Mouse (Mus musculus): ENCODE measurements around the gene Magi1. TPM values are rescaled to one million over a fixed set of nuclear protein-coding genes. Genes with fewer than 3 reads are reported as not detected.
A peak's percentile ranks its signal among the peaks of the same experiment; 100 is the strongest.
"Not testable (repeated sequence)": the region's sequence is repeated elsewhere in the genome, so short reads cannot be mapped to it uniquely, and the experiment has no call there.

Gene Magi1
- total RNA-seq, 2 experiments from 2014 or later = 47.1 to 52.9 TPM

DNA sequence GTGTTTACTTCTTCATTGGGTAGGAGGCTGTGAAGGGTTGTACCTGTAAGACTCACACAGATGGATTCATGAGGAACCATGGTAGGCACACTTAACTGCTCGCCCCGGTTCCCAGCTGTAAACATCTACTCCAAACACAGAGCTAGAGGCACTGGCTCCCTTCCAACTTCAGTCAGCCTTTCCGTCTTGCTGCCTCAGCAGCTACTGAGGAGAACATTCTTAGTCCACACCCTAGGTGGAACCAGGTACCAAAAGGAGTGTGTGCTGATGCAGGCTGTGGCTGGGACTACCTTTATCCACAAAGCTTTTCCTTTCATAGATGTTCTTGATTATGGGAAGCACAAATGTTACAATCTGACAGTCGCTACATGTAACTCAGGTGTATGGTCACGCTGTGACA lies 585.8 kb downstream of the Magi1 start:
- DNase-seq (ENCODE audit: low spot score in 2 of 2) = no peak

DNA sequence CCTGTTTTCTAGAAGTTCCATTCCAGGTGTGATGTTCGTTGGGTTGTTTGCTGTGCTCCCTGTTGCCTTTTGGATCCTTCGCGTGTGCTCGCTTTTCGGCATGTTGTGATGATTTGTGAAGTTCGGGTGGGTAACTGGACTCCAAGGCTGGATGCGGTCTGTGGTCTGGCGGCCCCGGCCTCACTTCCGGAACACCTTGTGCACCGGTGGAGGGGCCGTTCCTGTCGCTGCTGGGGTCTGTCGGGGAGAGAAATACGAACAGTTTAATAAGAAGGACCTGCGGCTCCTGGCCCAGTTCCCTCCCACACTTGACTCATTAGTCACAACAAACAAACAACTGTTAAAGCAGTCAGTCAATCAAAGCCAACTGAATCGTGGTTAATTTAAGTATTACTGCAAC lies 605.0 kb downstream of the Magi1 start:
- DNase-seq (ENCODE audit: low spot score in 2 of 2) = no peak

DNA sequence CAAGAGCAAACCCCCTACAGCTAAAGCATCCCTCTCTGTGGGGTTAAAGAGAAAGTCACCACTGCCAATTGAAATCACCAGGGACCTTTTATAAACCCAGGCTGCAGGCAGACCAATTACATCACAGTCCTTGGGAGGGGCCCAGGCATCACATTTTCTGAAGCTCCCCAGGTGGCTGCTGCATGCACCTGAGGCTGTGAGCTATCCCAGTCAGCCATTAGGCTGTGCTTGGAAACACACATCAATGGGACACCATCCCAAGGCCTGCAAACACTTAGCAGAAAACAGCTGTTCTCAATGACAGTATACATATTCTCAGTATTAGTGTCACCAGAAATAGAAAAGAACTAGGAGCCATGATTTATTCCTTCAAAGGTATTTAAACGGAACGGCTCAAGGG lies 617.0 kb downstream of the Magi1 start:
- no peak for DNase-seq (ENCODE audit: low spot score in 2 of 2)

DNA sequence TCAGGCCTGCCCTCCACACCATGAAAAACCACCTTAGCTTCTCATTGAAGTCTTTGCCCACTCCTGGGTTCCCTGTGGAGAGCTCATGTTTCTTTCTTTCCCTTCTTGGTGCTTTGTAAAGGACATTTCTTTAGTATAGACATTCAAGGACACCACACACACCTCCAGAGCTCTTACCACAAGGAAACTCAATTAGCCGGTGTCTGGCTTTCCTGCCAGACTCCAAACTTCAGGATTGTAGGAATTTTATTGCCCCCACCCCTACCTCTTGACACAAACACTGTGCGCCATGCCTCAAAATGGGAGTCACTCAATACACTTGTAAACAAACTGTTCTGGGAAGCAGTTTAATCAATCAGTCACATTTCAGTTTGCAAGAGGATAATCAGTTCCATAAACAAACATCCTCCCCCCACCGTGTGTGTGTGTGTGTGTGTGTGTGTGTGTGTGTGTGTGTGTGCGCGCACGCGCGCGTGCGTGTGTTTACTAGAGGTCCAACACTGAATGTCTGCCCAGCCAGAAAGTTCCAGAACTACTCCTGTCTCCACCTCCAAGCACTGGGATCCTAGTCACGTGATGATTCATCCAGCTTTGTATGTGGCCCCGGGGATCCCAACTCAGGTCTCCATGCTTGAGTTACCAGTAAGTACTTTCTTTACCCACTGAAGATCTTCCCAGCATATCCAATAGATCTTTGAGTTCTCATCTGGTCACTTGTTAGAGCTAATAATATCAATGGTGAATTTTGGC lies 618.5 kb downstream of the Magi1 start:
- DNase-seq (ENCODE audit: low spot score in 2 of 2) = no peak

DNA sequence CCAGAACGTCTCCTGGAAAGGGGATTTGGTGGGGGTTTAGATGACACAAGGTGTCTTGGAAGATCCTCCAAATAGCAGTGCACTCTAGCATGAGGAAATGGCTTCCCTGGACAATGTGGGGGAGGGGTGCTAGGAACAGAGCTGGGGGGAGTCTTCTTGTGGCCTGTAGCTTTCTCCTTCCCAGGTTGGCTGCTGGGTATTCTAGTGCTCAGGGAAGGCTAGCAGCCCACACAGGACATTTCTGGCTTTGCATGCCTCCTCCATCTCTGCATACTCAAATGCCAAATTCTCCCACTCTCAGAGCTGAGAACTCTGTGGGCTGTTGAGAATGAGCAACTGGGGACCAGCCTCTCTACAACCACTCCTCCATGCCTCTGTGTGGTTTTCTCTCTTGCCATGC lies 622.6 kb downstream of the Magi1 start:
- DNase-seq (ENCODE audit: low spot score in 2 of 2) = peak in 1 of 2 experiments; percentile 10

DNA sequence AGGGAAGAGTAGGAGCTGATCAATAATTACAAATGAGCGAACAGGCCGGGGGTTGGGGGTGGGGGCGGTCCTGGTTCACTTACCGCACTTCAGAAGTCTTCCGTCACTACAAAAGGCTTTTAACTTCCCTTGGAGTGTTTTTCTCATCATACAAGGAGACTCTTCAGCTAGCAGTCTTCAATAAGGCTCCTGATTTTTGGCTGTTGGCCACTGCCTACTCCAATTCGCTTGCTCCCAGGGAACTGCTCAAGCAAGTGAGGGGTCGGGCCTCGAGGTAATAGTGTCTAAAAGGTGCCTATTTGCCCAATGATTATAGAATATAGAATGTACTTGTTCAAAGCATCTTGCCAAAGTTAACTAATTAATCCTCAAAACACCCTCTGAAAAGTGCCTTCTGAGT lies 624.2 kb downstream of the Magi1 start:
- no peak for DNase-seq (ENCODE audit: low spot score in 2 of 2)

DNA sequence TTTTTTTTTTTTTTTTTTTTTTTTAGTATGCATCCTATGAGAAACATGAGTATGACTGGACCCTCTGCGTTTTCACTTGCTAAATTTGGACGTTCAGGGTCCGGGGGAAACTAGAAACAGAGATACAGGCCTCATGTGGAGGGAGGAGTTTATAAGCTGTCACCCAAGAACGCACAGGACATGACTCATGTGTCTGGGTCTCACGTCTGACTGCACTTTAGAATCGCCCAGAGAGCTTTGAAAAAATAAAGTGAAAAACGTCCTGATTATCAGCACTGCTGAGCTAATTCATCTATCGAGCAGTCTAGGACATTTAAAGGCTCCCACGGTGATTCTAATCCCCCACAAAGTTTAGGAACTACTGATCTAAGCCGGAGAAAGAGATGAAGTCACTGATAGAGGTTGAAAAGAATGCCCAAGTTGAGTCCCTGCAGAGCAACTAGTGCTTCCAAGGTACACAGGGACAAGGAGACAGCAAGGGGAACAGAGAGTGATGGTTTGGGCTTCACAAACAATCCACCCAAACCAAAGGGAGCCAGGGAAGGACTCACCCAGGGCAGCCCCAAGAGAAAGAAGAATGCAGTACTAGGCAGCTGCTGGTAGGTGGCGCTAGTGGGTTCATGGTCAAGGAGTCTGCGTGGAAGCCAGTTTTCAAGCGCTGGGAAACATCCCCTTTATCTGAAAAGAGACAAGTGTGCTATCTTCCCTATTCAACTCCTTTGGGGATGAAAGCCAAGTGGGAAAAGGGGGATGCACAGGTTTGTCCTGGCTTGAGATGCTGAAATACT lies 626.3 kb downstream of the Magi1 start:
- DNase-seq (ENCODE audit: low spot score in 2 of 2) = peak; percentile 40 to 49

DNA sequence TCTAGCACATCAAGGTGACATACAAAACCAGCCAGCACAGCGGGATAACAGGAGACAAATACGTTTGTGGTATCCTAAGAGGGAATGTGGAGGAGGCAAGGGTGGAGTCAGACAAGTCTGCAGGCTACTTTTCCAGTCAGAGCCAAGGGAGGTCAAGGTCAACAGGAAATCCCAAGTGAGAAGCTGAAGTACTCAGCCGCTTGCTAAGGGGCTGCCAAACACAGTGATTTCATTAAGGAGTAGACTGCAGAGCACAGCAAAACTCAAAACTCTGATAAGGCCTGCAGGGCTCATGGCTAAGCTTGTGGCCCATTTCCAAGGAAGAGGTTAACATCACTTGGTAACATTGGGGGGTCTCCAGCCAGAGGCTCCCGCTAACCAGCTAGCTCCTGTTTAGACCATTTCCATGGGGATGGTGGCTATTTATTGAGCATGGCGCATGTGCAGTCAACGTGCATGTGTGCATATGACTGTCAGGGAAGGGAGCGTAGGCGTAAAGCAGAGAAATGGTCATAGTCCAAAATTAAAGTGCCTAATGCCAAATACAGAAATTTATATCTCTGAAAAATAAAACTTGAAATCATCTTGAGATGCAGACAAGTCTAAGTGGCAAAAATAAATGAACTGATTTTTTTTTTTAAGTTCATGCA lies 635.0 kb downstream of the Magi1 start:
- no peak for DNase-seq (ENCODE audit: low spot score in 2 of 2)

DNA sequence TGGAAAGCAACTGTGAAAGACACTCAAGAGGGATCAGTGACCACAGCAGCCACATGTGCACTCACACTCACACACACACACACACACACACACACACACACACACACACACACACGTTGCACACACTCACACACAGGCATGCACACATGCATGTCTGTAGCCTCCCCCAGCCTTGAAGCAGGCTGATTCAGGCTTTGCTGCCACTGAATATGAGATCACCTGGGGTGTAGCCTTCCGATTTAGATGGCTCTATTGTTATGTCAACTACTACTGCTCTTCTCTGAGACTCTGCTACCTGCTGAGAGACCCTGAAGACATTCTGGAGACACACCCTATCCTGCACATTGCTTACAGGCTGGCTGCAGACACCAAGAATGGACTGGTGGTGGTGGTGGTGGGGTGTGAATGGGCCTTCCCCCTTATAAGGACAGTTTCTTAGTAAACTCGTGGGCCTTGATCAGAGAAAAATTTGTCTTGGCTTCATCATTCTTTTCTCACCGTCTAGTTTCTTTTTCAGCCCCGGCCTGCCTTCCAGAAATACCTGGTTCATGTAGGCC lies 653.9 kb downstream of the Magi1 start:
- not testable (repeated sequence) for DNase-seq (ENCODE audit: low spot score in 2 of 2)

DNA sequence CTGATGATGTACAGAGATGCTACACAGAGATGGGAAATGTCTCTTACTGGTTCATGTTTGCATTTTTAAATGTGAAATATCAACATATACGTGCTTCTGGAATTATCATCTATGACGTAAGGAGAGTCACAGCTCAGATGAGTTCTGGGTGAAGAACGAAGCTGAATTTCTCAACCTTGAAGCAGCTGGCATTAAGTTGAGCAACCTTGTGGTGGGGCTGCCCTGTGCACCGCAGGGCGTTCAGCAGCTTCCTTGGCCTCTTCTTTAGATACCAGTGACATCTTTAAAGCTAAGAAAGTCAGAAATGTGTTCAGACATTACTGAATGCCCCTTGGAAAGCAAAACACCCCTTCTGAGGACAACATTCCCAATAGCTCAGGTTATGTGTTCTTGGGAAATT lies 656.5 kb downstream of the Magi1 start:
- DNase-seq (ENCODE audit: low spot score in 2 of 2) = no peak

Other genes with a start within 250 kb of the Magi1 start
- 10 to 100 TPM; 14.0 to 16.1 TPM for gene Slc25a26, start 216.4 kb upstream of the Magi1 start, total RNA-seq (2021)

Measured in layer of hippocampus, postnatal 14 days (tissue).